Mouse (Mus musculus) frontal cortex, adult (tissue): ENCODE measurements around the gene Zbtb17.

Experiments used
- ATAC-seq: cut with Nextera tagmentation; 2 replicates; pipeline ENCODE4 v1.9.2; 2017; ENCODE audit warnings: mild to moderate bottlenecking, moderate library complexity, mixed read lengths; ENCODE audit not compliant: low TSS enrichment

Gene Zbtb17

DNA sequence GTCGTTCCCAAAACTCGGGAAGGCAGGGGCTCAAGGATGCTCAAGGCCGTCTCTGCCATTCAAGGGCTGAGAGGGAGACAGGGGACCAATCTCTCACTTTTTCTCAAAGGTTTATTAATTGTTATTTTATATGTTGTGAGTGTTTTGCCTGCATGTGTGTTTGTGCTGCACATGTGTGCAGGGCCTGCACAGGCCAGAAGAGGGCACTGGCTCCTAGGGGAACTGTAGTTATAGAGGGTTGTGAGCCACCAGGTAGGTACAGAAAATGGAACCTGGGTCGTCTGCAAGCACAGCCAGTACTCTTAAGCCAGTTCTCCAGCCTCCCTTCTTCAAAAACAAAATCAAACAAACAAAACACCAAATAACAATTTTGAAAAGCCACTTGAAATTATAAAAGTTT, 44.2 kb downstream of the Zbtb17 start:
- ATAC-seq = no peak

DNA sequence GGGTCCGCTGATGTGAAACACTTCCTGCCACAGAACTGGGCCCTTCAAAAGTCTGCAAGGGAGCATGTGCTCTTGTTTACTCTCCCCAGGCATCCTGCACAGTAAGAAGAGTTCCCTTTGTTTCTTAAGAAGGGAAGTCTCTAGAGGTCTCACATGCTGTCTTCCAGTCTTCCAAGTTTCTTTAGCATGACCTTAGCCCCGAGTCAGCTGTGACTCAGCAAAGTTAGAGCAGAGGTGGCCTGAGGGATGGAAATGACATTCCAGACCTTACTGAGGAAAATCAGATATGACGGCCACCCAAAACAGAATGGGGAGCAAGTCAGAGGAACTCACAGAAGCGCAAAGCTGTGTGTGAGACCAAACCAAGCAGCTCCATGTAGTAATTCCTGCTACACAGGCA, 56.2 kb downstream of the Zbtb17 start:
- no peak for ATAC-seq

DNA sequence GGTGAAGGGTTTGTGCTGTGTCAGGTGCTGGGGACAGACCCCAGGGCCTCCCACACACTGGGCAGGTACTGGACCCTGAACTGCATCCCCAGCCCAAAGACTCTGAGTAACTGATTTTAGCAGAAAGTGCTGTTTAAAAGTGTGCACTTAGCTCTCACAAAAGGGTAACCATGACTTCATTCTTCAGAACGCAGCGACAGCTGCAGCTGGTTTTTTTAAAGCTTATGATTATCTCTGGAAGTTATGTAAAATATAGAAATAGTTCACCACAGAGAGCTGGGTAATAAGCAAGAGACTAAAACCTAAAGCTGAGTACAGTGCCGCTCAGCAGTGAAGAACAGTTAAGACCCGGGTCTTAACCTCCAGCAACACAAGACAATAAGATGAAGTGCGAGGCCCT, 56.6 kb downstream of the Zbtb17 start:
- peak; percentile 66 for ATAC-seq

DNA sequence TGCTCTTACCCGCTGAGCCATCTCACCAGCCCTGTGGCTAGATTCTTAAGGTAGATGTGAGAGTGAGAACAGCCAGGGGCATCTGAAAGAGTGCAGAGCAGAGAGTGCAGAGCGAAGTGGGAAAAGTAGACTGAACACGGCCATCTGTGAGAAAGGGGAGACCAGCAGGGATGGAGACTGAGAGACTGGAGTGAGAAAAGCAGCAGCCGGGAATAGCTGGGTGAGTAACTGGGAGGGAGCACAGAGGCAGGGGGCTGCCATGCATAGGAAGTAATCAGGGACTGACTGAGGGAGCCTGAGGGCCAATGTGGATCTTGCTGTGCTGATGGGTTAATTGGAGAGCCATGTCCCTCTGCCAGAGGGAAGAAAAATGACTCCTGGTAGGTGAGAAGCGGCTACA, 58.3 kb downstream of the Zbtb17 start:
- ATAC-seq = peak; percentile 35

DNA sequence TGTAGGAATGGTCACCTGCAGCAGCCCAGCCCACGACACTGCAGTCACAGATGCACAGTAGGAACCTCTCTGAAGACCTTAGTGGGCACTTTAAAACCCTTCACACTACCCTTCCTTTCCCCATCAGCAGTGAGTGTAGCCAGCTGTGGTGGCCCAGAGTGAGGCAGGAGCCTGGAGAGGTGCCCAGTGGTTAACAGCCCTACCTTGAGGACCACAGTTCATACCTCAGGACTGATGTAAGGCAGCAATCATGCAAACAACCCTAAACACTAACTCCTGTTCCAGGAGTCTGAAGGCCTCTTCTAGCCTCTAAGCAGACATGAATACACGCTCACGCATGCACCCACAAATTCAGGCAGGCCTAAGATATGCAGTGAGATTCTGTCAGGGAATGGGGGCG, 60.0 kb downstream of the Zbtb17 start:
- ATAC-seq = no peak

DNA sequence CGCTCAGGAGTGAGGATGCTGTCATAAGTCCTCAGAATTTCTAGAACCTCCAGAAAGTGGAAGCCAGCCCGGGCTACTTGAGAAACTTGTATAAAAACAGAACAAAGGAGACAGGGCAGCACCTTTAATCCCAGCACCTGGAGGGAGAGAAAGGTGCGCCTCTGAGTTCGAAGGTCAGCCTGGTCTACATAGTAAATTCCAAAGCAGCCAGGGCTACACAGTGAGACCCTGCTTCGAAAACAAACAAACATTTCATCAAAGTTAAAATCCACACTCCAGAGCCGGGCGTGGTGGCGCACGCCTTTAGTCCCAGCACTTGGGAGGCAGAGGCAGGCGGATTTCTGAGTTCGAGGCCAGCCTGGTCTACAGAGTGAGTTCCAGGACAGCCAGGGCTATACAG, 61.4 kb downstream of the Zbtb17 start:
- no peak for ATAC-seq

DNA sequence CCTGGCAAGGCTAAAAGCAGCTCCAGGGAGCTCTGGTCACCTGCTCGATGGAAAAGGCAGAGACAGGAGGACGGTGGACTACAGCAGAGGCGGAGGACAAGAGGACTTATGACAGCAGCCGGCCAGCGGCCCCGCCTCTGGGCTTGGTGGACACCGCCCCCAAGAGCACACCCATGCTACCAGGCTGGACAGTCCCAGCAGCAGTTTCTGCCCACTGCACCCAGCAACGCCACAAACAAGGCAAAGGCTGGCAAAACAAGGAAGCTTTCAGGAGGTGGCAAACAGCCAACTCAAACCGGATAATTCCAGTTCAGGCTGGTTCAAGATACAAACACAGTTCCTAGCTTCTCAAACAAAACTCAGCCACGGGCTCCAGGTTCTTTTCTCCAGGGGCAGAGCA, 61.9 kb downstream of the Zbtb17 start:
- peak; percentile 51 for ATAC-seq

DNA sequence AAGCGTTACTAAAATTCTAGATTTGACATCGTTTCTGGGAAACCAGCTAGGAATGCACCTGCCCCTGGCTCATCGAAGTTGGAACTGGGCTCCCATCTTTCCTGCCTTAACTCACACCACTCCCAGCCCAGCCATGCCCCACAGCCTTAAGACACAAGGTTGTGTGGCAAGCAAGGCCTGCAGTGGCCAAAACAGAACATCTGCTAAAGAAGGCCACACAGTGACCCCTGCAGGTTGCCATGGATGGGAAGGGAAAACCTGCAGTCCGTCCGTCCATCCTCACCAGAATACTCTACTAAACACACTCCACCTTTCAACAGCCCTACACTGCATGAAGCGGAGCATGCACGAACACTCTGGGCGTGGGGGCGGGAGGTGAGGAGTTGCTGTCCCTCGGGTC, 62.4 kb downstream of the Zbtb17 start:
- no peak for ATAC-seq

DNA sequence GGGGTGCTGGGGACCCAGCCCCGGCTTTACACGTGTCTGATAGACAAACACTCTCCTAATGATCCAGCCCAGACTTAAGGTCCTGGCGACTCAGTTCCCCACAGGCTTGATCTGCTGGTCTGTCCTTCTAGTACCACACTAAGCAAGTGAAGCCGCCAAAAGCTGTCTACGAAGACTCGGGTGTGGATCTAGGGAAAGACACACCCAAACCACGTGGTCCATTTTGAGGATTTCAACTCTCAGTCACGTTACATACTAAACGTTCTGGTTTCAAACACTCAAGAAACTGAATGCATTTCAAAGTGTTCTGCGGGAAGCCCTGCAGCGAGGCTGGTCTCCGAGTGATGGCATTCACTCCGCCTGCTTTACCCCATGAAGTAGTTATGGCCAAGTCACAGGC, 66.0 kb downstream of the Zbtb17 start:
- no peak for ATAC-seq

DNA sequence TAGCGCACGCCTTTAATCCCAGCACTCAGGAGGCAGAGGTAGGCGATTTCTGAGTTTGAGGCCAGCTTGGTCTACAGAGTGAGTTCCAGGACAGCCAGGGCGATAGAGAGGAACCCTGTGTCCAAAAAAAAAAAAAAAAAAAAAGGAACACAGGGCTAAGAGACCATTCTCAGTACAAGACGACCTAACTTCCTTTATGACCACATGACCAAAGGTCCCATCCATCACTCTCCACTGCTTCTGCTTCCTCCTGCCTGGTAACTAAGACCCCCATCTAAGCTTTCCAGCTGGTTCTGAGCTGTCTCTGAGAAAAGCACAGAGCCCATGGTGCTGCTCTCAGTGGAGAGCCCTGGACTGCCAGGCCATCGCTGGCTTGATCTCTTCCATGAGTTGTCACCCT, 67.7 kb downstream of the Zbtb17 start:
- no peak for ATAC-seq

DNA sequence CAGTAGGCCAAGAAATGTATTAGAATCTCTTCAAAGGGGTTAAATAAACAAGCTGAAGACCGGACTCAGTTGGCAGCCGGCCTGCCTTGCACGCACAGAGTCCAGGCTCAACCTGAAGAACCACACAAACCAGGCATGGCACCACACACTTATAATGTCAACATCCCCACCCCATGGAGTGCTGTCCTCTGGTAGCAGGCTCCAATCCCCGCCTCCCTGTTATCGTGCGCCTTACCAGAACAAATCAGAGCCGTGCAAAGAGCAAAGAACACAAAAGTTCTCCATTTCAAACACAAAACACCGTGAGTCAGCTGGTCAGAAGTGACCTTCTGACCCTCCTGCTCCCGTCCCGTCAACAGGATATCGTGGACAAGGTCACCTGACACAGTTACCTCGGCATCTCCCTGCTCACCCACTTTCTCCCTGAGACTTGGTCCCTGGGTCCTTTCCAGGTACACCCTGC, 69.8 kb downstream of the Zbtb17 start:
- no peak for ATAC-seq
